Mouse (Mus musculus): ENCODE measurements around the gene Jund. TPM values are rescaled to one million over a fixed set of nuclear protein-coding genes. Genes with fewer than 3 reads are reported as not detected.

The Jund gene
- total RNA-seq, 2 experiments from 2014 or later: 41.6 to 68.4 TPM

Other genes with a start within 250 kb of the Jund start
- gene Klhl26, start 222.0 kb upstream of the Jund start, total RNA-seq (2021): 1 to 10 TPM; 7.7 to 8.3 TPM
- not detected for gene Tmem59l, start 211.6 kb upstream of the Jund start, total RNA-seq (2021)
- gene Crlf1, start 205.8 kb upstream of the Jund start, total RNA-seq (2021): 1 to 10 TPM; 2.8 to 2.9 TPM
- 100 to 1,000 TPM; 170 TPM for gene Rex1bd, start 192.2 kb upstream of the Jund start, total RNA-seq (2021)
- 100 to 1,000 TPM; 841 to 913 TPM for gene Uba52, start 188.1 kb upstream of the Jund start, total RNA-seq (2021)
- 100 to 1,000 TPM; 103 to 105 TPM for gene Fkbp8, start 171.2 kb upstream of the Jund start, total RNA-seq (2021)
- gene Kxd1, start 171.0 kb upstream of the Jund start, total RNA-seq (2021): 10 to 100 TPM; 76.3 to 80.6 TPM
- 10 to 100 TPM; 12.5 to 21.8 TPM for gene Ell, start 159.5 kb upstream of the Jund start, total RNA-seq (2021)
- 1 to 10 TPM; 2.6 to 3.2 TPM for gene Isyna1, start 104.6 kb upstream of the Jund start, total RNA-seq (2021)
- 10 to 100 TPM; 11.6 to 19.4 TPM for gene Ssbp4, start 90.1 kb upstream of the Jund start, total RNA-seq (2021)
- under 1 TPM; 0.23 to 0.64 TPM for gene Lrrc25, start 82.8 kb upstream of the Jund start, total RNA-seq (2021)
- under 1 TPM; 0.16 to 0.21 TPM for gene Gdf15, start 66.5 kb upstream of the Jund start, total RNA-seq (2021)
- 10 to 100 TPM; 11.9 to 13.7 TPM for gene Pgpep1, start 38.6 kb upstream of the Jund start, total RNA-seq (2021)
- 10 to 100 TPM; 65.4 to 70.3 TPM for gene Lsm4, start 25.7 kb upstream of the Jund start, total RNA-seq (2021)
- gene Iqcn, start 4.5 kb downstream of the Jund start, total RNA-seq (2021): not detected
- gene Gm3336, start 19.6 kb downstream of the Jund start, total RNA-seq (2021): not detected
- 1 to 10 TPM; 1.3 to 1.6 TPM for gene Pde4c, start 24.8 kb downstream of the Jund start, total RNA-seq (2021)
- 10 to 100 TPM; 32.5 to 36.5 TPM for gene Rab3a, start 55.7 kb downstream of the Jund start, total RNA-seq (2021)
- 10 to 100 TPM; 19.9 to 20.9 TPM for gene Mpv17l2, start 62.0 kb downstream of the Jund start, total RNA-seq (2021)
- gene Pik3r2, start 77.8 kb downstream of the Jund start, total RNA-seq (2021): 10 to 100 TPM; 13.3 to 15.1 TPM
- gene Mast3, start 106.1 kb downstream of the Jund start, total RNA-seq (2021): 1 to 10 TPM; 2.7 TPM
- gene Il12rb1, start 109.5 kb downstream of the Jund start, total RNA-seq (2021): under 1 TPM in 1 of 2 experiments, not detected in 1; 0.07 TPM
- 100 to 1,000 TPM in 1 of 2 experiments, 10 to 100 TPM in 1; 58.3 to 202 TPM for gene Arrdc2, start 140.8 kb downstream of the Jund start, total RNA-seq (2021)
- 10 to 100 TPM; 18.2 to 21.1 TPM for gene Kcnn1, start 164.3 kb downstream of the Jund start, total RNA-seq (2021)
- 10 to 100 TPM; 72.6 to 76.5 TPM for gene Ccdc124, start 175.0 kb downstream of the Jund start, total RNA-seq (2021)
- gene Slc5a5, start 193.8 kb downstream of the Jund start, total RNA-seq (2021): under 1 TPM in 1 of 2 experiments, not detected in 1; 0.07 TPM
- 1,000 to 10,000 TPM; 1,014 to 1,053 TPM for gene Rpl18a, start 198.5 kb downstream of the Jund start, total RNA-seq (2021)
- 10 to 100 TPM in 1 of 2 experiments, 1 to 10 TPM in 1; 9.4 to 13.7 TPM for gene Map1s, start 207.0 kb downstream of the Jund start, total RNA-seq (2021)

Measured in gastrocnemius, adult 18-20 months (tissue).